Mouse (Mus musculus) bone marrow macrophage, adult 2 months (primary cell): ENCODE data around the gene Ralgapa1.

Experiments used
- CTCF ChIP-seq: IDR thresholded peaks from 2 replicates; pipeline ENCODE4 v1.5.1; 2012; ENCODE audit warnings: low read depth, mild to moderate bottlenecking, low read length, moderate library complexity
- POLR2A ChIP-seq: IDR thresholded peaks from 2 replicates; pipeline ENCODE4 v1.6.1; 2012; ENCODE audit warnings: mild to moderate bottlenecking, low read depth, low read length, borderline replicate concordance

DNA sequence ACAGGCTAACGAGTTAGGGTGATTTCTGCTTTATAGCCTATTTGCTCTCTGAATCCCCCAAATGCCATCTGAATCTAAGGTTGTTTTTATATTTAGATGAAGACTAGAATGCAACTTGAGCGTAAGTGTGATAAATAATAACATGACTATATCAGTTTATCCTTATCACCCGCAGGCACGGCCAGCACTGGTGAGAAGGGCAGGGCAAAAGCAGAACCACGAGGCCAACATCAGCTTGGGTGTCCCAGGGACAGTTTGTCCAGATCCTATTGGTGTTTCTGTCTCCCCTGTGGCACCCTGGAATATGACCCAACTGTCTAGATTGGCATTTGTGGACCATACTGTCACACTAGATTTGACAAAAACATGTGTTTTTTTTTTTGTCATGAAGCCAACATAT, 197.7 kb downstream of the Ralgapa1 start:
- no peak for TF ChIP-seq POLR2A
- no peak for TF ChIP-seq CTCF
